Mouse (Mus musculus) ES-E14 (cell line): ENCODE results near the gene B230104I21Rik.

ENCODE experiments used
- CHD2 ChIP-seq: IDR thresholded peaks from 2 replicates; pipeline ENCODE4 v1.6.1; 2014; ENCODE audit warnings: mild to moderate bottlenecking, low read depth, low read length, inconsistent platforms
- HCFC1 ChIP-seq: IDR thresholded peaks from 2 replicates; pipeline ENCODE4 v1.6.1; 2012; ENCODE audit warnings: low read length, inconsistent platforms, borderline replicate concordance; ENCODE audit not compliant: insufficient read depth
- MAFK ChIP-seq: IDR thresholded peaks from 2 replicates; pipeline ENCODE4 v1.6.1; 2014; ENCODE audit warnings: mild to moderate bottlenecking, low read depth, low read length, inconsistent platforms; ENCODE audit not compliant: insufficient read depth
- ZC3H11A ChIP-seq: IDR thresholded peaks from 2 replicates; pipeline ENCODE4 v1.6.1; 2012; ENCODE audit warnings: low read depth, mild to moderate bottlenecking, inconsistent platforms, low read length, borderline replicate concordance
- ZNF384 ChIP-seq: IDR thresholded peaks from 2 replicates; pipeline ENCODE4 v1.6.1; 2012; ENCODE audit warnings: low read depth, low read length, inconsistent platforms

GRCm38 (mm10) chr4:154293735-154294201 lies 42.2 kb upstream of the B230104I21Rik start:
- TF ChIP-seq ZC3H11A (no peak), HCFC1 (no peak), ZNF384 (no peak), MAFK (no peak), CHD2 (no peak)
